Mouse (Mus musculus): ENCODE results near the gene Gfod1. TPM values are rescaled to one million over a fixed set of nuclear protein-coding genes. Genes with fewer than 3 reads are reported as not detected.

Gene Gfod1
- total and polyA plus RNA-seq, 3 experiments: 0.30 to 0.70 (median 0.36) TPM

DNA sequence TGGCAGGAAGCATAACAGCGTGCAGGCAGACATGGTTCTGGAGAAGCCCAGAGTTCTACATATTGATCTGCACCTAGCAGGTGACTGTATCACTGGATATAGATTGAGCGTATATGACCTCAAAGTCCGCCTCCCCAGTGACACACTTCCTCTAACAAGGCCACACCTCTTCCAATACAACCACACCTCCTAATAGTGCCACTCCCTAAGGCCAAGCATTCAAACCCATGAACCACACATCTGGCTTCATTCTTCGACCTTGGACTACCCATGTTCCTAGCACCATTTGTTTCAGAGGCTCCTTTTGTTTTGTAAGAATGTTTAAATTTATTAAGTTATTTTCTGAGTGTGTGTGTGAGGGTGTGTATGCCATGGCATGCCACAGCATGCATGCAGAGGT is 116.2 kb downstream of the Gfod1 start:
- H3K9ac ChIP-seq (ENCODE audit: insufficient read depth, low read depth): no peak overlapping the region
- H3K9me3 ChIP-seq (replicated peaks; ENCODE audit: low read length): peaks cover 3% of the 10 kb centered on the region
- no peaks in the 10 kb centered on the region for H3K36me3 ChIP-seq (replicated peaks in 1 of 2; ENCODE audit: control insufficient read depth in 1 of 2, insufficient read depth in 1 of 2, low read length in 1 of 2)
- no peaks in the 10 kb centered on the region for H3K79me2 ChIP-seq (replicated peaks; ENCODE audit: control insufficient read depth, extremely low read depth, insufficient read depth, poor library complexity, severe bottlenecking)
- no peak overlapping the region for H3K4me2 ChIP-seq (ENCODE audit: insufficient read depth, low read depth, poor library complexity, severe bottlenecking)
- no peak overlapping the region for H3K4me3 ChIP-seq (replicated peaks in 1 of 3; ENCODE audit: low read depth in 2 of 3, low read length in 2 of 3, poor library complexity in 1 of 3)
- peaks cover 0 to 5% of the 10 kb centered on the region in 2 experiments; a peak in 1 of 4 replicates for H3K4me1 ChIP-seq (ENCODE audit: control insufficient read depth in 1 of 2, insufficient read depth in 2 of 2)
- in situ Hi-C loops (cut with MboI; ENCODE audit: low pct_ligation_motif_present, low pct_unique_long_range_greater_than_20kb, low sequenced_read_pairs): loop anchor here (25.0 kb wide), 1 partner anchor 375 kb away; the partner anchor contains the start of gene Mcur1
- TF ChIP-seq HCFC1 (IDR thresholded peaks at IDR 0.05; ENCODE audit: low read depth, low read length): no peak
- TF ChIP-seq NRF1 (IDR thresholded peaks at IDR 0.05; ENCODE audit: low read depth, low read length): no peak
- no peak for TF ChIP-seq MXI1 (IDR thresholded peaks at IDR 0.05; ENCODE audit: low read depth, low read length)
- no peak for TF ChIP-seq USF2 (conservative IDR thresholded peaks at IDR 0.05; ENCODE audit: low read depth, low read length)
- TF ChIP-seq SMC3 (IDR thresholded peaks at IDR 0.05; ENCODE audit: low read depth, low read length): no peak
- TF ChIP-seq ZC3H11A (IDR thresholded peaks at IDR 0.05; ENCODE audit: low read depth, low read length): no peak
- no peak for TF ChIP-seq GABPA (IDR thresholded peaks at IDR 0.05; ENCODE audit: insufficient replicate concordance, low read depth, low read length)
- TF ChIP-seq SIN3A (IDR thresholded peaks at IDR 0.05; ENCODE audit: low read length): no peak
- dilution Hi-C loops (cut with MboI; ENCODE audit: extremely low pct_ligation_motif_present, extremely low pct_unique_long_range_greater_than_20kb, low sequenced_read_pairs): no loop called here
- H3K27me3 ChIP-seq (replicated peaks): no peaks in the 10 kb centered on the region
- DNase-seq (ENCODE audit: extremely low read depth): no peak
- no peak overlapping the region for H3K27ac ChIP-seq (ENCODE audit: insufficient read depth, low read depth)

GRCm38 (mm10) chr13:43183248-43184055 is 120.5 kb downstream of the Gfod1 start:
- Histone ChIP-seq H3K4me1 (ENCODE audit: control insufficient read depth in 1 of 2, insufficient read depth in 2 of 2) (peaks cover 0 to 5% of the 10 kb centered on the region in 2 experiments; a peak in 1 of 4 replicates), H3K9ac (ENCODE audit: insufficient read depth, low read depth) (no peak overlapping the region), H3K36me3 (replicated peaks in 1 of 2; ENCODE audit: control insufficient read depth in 1 of 2, insufficient read depth in 1 of 2, low read length in 1 of 2) (no peaks in the 10 kb centered on the region), H3K4me2 (ENCODE audit: insufficient read depth, low read depth, poor library complexity, severe bottlenecking) (peak overlapping the region; percentile 82), H3K9me3 (replicated peaks; ENCODE audit: low read length) (peaks cover 3% of the 10 kb centered on the region), H3K79me2 (replicated peaks; ENCODE audit: control insufficient read depth, extremely low read depth, insufficient read depth, poor library complexity, severe bottlenecking) (no peaks in the 10 kb centered on the region), H3K27me3 (replicated peaks) (no peaks in the 10 kb centered on the region), H3K27ac (ENCODE audit: insufficient read depth, low read depth) (no peak overlapping the region), H3K4me3 (replicated peaks in 1 of 3; ENCODE audit: low read depth in 2 of 3, low read length in 2 of 3, poor library complexity in 1 of 3) (no peak overlapping the region)
- dilution Hi-C loops (cut with MboI; ENCODE audit: extremely low pct_ligation_motif_present, extremely low pct_unique_long_range_greater_than_20kb, low sequenced_read_pairs) (no loop called here), in situ Hi-C loops (cut with MboI; ENCODE audit: low pct_ligation_motif_present, low pct_unique_long_range_greater_than_20kb, low sequenced_read_pairs) (loop anchor here (25.0 kb wide), 1 partner anchor 379 kb away; the partner anchor contains the start of gene Mcur1)
- no peak for TF ChIP-seq USF1 (IDR thresholded peaks at IDR 0.05; ENCODE audit: low read depth, low read length)
- no peak for TF ChIP-seq JUND (conservative IDR thresholded peaks at IDR 0.05; ENCODE audit: low read depth, low read length)
- TF ChIP-seq ZMIZ1 (IDR thresholded peaks at IDR 0.05; ENCODE audit: low read depth, low read length): no peak
- no peak for TF ChIP-seq POLR2A (IDR thresholded peaks at IDR 0.05; ENCODE audit: low read depth, low read length)
- TF ChIP-seq TCF12 (IDR thresholded peaks at IDR 0.05; ENCODE audit: low read depth, low read length): no peak
- TF ChIP-seq MYC (IDR thresholded peaks at IDR 0.05; ENCODE audit: low read depth, low read length): no peak
- TF ChIP-seq EP300 (IDR thresholded peaks at IDR 0.05; ENCODE audit: low read length): no peak
- no peak for TF ChIP-seq KAT2A (IDR thresholded peaks at IDR 0.05; ENCODE audit: insufficient replicate concordance, low read length)
- TF ChIP-seq GABPA (IDR thresholded peaks at IDR 0.05; ENCODE audit: insufficient replicate concordance, low read depth, low read length): no peak
- no peak for TF ChIP-seq BHLHE40 (IDR thresholded peaks at IDR 0.05; ENCODE audit: low read depth, low read length)
- no peak for TF ChIP-seq USF2 (conservative IDR thresholded peaks at IDR 0.05; ENCODE audit: low read depth, low read length)
- no peak for DNase-seq (ENCODE audit: extremely low read depth)
